Mouse (Mus musculus) E14TG2a.4 (cell line): ENCODE measurements around the gene Ttll5.

Source experiments
- CTCF ChIP-seq: conservative IDR thresholded peaks from 2 replicates; pipeline ENCODE4 v1.5.1; 2014; ENCODE audit warnings: low read length
- POU5F1 ChIP-seq: IDR thresholded peaks from 2 replicates; pipeline ENCODE4 v1.6.1; 2014; ENCODE audit warnings: low read length, borderline replicate concordance

DNA sequence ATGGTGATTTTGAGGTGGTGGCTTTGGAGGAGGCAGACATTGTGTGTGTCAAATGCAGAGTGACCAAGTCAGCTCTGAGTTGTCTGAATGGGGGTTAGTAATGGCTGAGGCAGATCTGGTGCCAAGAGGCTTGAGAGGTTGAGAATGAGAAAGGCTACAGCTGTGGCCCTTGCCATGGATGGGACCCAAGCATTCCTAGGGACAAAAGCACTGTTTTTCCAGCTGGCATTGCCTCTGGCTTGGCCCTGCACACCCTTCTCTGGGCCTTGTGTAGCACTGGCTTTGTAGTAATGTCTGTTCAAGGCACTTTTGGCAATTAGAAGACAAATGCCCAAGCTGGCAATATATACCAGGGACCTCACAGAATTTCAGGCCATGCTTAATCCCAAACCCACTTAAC lies 13.5 kb upstream of the Ttll5 start:
- TF ChIP-seq CTCF: no peak
- no peak for TF ChIP-seq POU5F1
